Mouse (Mus musculus): Measurements from ENCODE around the gene Zmynd10. TPM values are rescaled to one million over a fixed set of nuclear protein-coding genes. Genes with fewer than 3 reads are reported as not detected.

The Zmynd10 gene
- polyA plus RNA-seq (2012; rRNA removed) = 13.6 and 15.0 TPM in 2 replicates

GRCm38 (mm10) chr9:107547026-107547425 lies at the start of gene Zmynd10:
Zmynd10 (plus strand) TSS chr9:107547298.

GRCm38 (mm10) chr9:107533791-107534407 lies 13.2 kb upstream of the Zmynd10 start, which contains the start of gene Tmem115:
Tmem115 (plus strand) TSS chr9:107533945.

GRCm38 (mm10) chr9:107541474-107542351 lies 5.4 kb upstream of the Zmynd10 start, which contains the start of the genes Cyb561d2 and Nprl2:
Cyb561d2 (minus strand) TSS chr9:107542193.
Nprl2 (plus strand) TSS chr9:107542226.

GRCm38 (mm10) chr9:107551117-107551889 lies 4.2 kb downstream of the Zmynd10 start, which contains the start of gene Rassf1:
Rassf1 (plus strand) TSS chr9:107551555.

GRCm38 (mm10) chr9:107563029-107563581 lies 16.0 kb downstream of the Zmynd10 start, which contains the start of gene Tusc2:
Tusc2 (plus strand) TSS chr9:107563255.

GRCm38 (mm10) chr9:107567702-107568319 lies 20.7 kb downstream of the Zmynd10 start, which contains the start of gene Hyal2:
Hyal2 (plus strand) TSS chr9:107567945.

GRCm38 (mm10) chr9:107576357-107577107 lies 29.4 kb downstream of the Zmynd10 start, which contains the start of gene Hyal1:
Hyal1 (plus strand) TSS chr9:107576927.

GRCm38 (mm10) chr9:107578587-107578986 lies 31.5 kb downstream of the Zmynd10 start, which contains the start of gene Naa80:
Naa80 (plus strand) TSS chr9:107578887.

GRCm38 (mm10) chr9:107580501-107581317 lies 33.6 kb downstream of the Zmynd10 start, which contains the start of gene Hyal3:
Hyal3 (plus strand) TSS chr9:107580818.

GRCm38 (mm10) chr9:107586974-107587832 lies 40.1 kb downstream of the Zmynd10 start, which contains the start of gene Ifrd2:
Ifrd2 (plus strand) TSS chr9:107587642.

Other genes with a start within 250 kb of the Zmynd10 start
- 19.0 and 27.1 TPM in 2 replicates for gene Hemk1, start 208.9 kb upstream of the Zmynd10 start, polyA plus RNA-seq (2012; rRNA removed)
- gene 6430571L13Rik, start 206.7 kb upstream of the Zmynd10 start, polyA plus RNA-seq (2012; rRNA removed) = 0.86 and 1.1 TPM in 2 replicates
- 4.9 and 5.3 TPM in 2 replicates for gene Cacna2d2, start 147.7 kb upstream of the Zmynd10 start, polyA plus RNA-seq (2012; rRNA removed)
- 86.5 and 92.7 TPM in 2 replicates for gene Tmem115, start 13.4 kb upstream of the Zmynd10 start, polyA plus RNA-seq (2012; rRNA removed)
- gene Cyb561d2, start 5.1 kb upstream of the Zmynd10 start, polyA plus RNA-seq (2012; rRNA removed) = 70.4 and 85.0 TPM in 2 replicates
- 31.6 and 40.4 TPM in 2 replicates for gene Nprl2, start 5.1 kb upstream of the Zmynd10 start, polyA plus RNA-seq (2012; rRNA removed)
- gene Rassf1, start 4.3 kb downstream of the Zmynd10 start, polyA plus RNA-seq (2012; rRNA removed) = 40.1 and 43.3 TPM in 2 replicates
- 74.2 and 84.8 TPM in 2 replicates for gene Tusc2, start 16.0 kb downstream of the Zmynd10 start, polyA plus RNA-seq (2012; rRNA removed)
- gene Hyal2, start 20.6 kb downstream of the Zmynd10 start, polyA plus RNA-seq (2012; rRNA removed) = 121 and 127 TPM in 2 replicates
- 12.8 and 16.7 TPM in 2 replicates for gene Hyal1, start 29.6 kb downstream of the Zmynd10 start, polyA plus RNA-seq (2012; rRNA removed)
- 97.2 and 99.9 TPM in 2 replicates for gene Naa80, start 31.6 kb downstream of the Zmynd10 start, polyA plus RNA-seq (2012; rRNA removed)
- 1.7 and 2.0 TPM in 2 replicates for gene Hyal3, start 33.5 kb downstream of the Zmynd10 start, polyA plus RNA-seq (2012; rRNA removed)
- gene Ifrd2, start 40.3 kb downstream of the Zmynd10 start, polyA plus RNA-seq (2012; rRNA removed) = 62.0 and 68.5 TPM in 2 replicates
- 33.8 and 37.7 TPM in 2 replicates for gene Sema3b, start 61.9 kb downstream of the Zmynd10 start, polyA plus RNA-seq (2012; rRNA removed)
- gene Gnai2, start 88.1 kb downstream of the Zmynd10 start, polyA plus RNA-seq (2012; rRNA removed) = 769 and 826 TPM in 2 replicates
- 286 and 357 TPM in 2 replicates for gene Slc38a3, start 122.2 kb downstream of the Zmynd10 start, polyA plus RNA-seq (2012; rRNA removed)
- gene Gnat1, start 132.4 kb downstream of the Zmynd10 start, polyA plus RNA-seq (2012; rRNA removed) = 0.17 and 0.21 TPM in 2 replicates
- gene Sema3f, start 163.2 kb downstream of the Zmynd10 start, polyA plus RNA-seq (2012; rRNA removed) = 123 and 153 TPM in 2 replicates
- gene Rbm5, start 223.7 kb downstream of the Zmynd10 start, polyA plus RNA-seq (2012; rRNA removed) = 69.0 and 96.6 TPM in 2 replicates

All from ovary, adult 2 months (tissue).